Mouse (Mus musculus) layer of hippocampus, adult 11-12 months (tissue): ENCODE measurements at regions not wholly inside any gene's neighbourhood (a gene's known extent, or its start where the extent isn't known, plus 50 kb on each side); places are given as distances from the start of the nearest gene placed in this dataset.
A peak's percentile ranks its signal among the peaks of the same experiment; 100 is the strongest.

Experiments used
- DNase-seq: peaks from one replicate; pipeline ENCODE4 v3.0.0; 2022; ENCODE audit warnings: low spot score

GRCm38 (mm10) chr6:143373686-143374273 lies 206.8 kb downstream of the Etnk1 start:
- DNase-seq: peak; percentile 57

GRCm38 (mm10) chr6:143375951-143376713 lies 209.1 kb downstream of the Etnk1 start:
- no peak for DNase-seq

- DNase-seq: no peak
These were observed 210.1 kb downstream of the Etnk1 start for GRCm38 (mm10) chr6:143377121-143377520.

- no peak for DNase-seq
These were observed 211.1 kb downstream of the Etnk1 start for GRCm38 (mm10) chr6:143378126-143378525.

- DNase-seq: no peak
These were observed 213.5 kb downstream of the Etnk1 start for GRCm38 (mm10) chr6:143380490-143380889.

DNA sequence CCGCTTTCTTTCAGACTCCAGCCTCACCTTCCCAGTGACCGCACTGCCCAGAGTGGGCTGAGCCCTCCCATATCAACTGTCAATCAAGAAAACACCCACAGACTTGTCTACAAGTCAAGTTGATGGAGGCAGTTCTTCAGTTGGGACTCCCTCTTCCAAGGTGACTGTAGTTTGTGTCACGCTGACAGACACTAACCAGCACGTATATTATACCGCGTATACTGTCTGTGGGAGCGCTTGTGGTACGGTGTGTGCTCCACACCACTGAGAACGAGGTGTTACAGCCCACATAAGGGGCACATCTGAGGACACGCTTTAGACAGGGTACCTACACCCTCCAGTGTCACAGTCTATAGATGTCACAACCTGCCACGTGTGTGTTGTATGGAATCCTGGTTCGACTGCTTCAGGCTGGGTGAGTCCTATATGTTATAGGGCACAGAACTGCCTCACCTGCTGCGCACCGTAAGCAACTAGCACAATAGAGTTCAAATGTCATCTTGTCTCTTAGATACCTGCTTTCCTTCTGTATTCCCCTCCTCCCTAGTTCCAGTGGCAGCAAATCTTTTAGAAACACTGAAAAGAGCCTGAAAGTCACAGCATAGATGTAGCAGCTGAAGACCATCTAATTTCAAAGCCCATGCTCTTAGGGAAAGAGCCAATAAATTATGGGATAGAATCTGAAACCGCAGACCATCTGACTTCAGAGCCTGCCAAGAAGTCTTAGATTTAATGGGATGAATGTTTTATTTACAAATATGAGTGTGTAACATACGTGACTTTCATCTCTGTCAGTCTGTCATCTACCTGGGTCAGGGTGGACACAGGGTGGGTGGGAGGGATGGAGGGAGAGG lies 219.8 kb downstream of the Etnk1 start:
- no peak for DNase-seq

DNA sequence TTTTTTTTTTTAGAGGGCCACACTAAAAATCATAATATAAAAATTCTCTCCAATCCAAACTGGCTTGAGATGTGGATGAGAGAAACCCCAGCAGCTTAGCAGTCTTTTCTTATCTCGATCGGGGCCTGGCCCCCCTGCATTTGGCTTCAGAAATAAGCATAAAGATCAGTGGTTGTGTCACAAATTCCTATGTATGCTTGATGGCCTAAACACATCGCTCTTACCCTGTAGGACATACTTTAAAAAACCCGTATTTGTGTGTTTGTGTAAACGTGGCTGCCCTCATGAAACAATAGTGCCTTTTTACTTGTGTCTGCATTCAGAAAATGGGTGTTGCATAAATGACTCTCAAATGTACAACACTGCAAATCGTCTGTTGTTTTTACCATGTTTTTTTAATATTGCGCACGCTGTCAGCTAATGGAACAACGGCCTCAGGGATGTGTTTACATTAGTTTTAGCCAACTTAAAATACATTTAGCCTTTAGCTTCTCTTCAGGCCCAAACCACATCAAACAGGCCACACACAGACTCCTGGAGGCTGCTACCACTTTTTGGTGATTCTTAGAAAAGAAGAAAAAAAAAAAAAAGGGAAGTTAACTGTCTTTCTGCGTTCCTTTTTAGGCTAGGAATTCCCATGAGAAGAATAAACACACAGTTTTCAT lies 226.7 kb downstream of the Etnk1 start:
- DNase-seq: no peak

GRCm38 (mm10) chr6:143394377-143394776 lies 227.4 kb downstream of the Etnk1 start:
- DNase-seq: no peak

DNA sequence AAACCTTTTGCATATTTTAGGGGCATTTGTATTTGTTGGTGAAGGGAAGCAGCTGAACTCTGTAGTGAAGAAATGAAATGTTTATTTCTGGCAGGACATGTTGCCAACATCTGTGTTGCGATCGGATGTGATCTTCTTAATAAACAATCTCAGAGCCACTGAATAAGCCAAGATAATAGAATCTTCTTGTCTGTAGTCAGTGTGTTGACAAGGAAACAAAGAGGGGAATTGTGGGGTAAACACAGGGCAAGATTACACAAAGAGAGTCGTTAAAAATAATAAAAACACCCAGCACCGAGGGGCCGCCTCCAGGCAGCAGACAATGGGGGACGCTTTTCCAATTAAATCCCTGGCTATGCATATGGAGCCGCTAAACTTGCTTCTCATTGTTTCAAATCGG lies 234.4 kb downstream of the Etnk1 start:
- DNase-seq: no peak

DNA sequence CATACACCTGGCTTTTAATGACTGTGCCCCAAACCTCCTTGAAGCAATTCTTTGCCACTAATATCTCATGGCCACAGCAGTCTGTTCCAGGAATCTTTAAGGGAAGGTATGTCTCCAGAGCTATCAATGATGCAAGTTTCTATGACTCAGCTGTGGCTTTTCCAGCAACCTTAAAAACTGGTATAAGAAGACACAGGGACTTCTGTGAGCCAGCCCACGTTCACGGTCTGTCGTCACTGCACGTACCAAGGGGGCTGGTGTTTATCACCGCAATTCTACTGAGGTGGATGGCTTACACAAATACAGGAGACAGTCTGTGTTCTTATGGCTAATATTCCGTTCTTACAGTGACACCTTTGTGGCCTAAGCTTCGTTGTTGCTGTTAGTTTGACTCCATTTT lies 234.9 kb downstream of the Etnk1 start:
- no peak for DNase-seq

DNA sequence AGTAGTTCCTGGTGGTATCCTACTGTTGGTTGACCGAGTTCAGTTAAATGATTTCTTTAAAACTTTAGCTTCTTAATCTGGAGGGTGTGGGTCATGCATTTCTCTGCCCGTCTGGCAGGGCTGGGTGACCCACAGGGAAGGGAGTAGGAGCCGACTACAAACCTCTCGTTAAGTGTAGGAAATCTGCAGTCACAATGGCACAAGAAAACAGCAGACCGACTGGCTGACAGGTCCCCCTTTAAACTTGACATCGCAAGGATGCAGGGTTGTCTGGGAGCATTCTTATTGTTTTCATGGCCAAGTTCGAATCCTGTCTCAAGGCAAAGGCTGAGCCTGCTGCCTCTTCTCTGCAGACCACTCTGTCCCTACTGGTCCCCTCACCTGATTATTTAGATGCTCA lies 235.7 kb downstream of the Etnk1 start:
- no peak for DNase-seq

GRCm38 (mm10) chr6:143404521-143404920 lies 237.5 kb downstream of the Etnk1 start:
- no peak for DNase-seq

DNA sequence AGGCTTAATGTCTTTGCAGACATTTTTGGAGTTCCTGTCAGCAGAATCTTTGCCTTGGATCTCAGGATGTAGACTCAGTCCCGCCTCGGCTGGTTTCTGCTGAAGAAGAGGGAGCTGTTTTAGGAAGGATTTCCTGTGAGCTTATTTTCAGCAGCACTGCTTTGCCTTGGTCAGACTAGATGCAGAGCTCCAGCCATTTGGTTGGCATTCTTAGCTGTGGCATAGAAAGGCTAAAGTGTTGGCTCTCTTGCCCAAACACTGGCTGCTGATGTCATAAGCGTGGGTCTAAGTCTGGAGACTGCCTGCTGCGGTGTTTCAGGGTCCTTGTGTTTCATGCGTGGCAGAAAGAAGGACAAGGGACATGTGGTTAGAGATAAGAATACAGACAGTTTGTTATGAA lies 245.0 kb downstream of the Etnk1 start:
- DNase-seq: no peak

GRCm38 (mm10) chr6:143412721-143413120 lies 245.7 kb downstream of the Etnk1 start:
- no peak for DNase-seq

DNA sequence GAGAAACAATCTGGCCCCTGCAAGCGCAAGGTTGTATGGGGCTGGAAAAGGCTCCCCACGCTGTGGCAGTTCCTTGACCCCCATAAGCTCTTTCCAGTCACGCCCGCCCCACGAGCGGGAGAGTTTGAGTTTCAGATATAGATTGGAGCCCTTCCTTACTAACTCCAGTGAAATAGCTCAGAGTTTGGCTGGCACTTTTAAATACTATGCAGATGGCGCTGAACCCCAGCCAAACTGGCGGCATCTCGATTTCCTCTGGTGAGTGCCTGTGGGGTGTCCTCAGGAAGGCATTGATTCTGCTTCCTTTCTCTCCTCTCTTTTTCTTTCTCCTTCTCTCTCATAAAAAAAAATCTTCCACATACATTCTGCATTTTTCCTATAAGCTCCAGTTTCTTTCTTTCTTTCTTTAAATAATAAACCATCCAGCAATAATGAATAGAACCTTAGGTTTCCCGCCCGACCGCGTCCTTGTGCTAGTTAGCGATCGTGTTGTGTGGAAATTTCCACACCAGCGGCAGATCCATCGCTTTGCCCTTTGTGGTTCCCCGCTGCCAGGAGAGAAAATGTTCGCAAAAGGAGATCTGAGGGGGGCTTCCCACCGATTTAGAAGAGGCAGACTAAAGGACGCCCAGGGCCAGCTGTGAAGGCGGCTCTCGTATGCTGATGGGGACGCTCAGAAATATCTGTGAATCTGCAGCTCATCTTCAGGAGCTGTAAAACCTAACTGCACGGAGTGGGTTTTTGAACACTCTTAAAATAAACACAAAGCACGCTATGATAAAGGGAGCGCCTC lies 247.8 kb downstream of the Etnk1 start:
- peak; percentile 84 for DNase-seq

DNA sequence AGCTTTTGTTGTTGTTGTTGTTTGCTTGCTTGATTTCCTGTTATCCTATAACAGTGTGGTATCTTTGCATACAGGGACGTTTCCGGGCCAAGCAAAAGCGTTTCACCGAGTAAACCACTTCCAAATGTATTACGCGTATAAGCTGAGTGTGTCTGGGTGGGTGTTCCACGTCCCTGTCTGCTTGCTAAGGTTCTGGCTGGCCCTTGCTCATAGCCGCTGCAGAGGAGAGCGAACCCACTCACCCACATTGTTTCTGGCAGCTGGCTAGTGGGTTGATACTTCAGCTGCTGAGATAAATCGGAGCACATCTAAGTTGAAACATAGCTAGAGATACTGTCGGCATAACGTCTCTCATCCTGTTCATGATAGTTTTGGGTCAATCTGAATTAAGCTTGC lies 248.4 kb downstream of the Etnk1 start:
- no peak for DNase-seq

DNA sequence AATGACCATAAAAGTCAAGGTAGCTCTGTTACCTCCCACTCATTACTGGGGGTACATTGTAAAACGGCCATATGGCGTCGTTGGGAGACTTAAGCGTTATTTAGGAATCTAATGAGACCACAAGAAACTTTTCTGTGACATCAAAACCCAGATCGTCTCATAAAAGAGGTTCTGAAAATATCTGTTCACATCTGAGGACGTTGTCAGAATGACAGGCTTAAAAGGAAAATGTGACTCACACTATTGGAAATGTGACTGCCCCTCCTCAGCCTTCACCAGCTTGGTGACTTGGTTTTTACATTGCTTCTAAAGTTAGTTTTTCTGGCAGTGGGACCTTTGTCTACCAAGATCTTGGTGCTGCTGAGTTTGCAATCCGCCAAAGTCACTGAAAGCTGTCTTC lies 252.9 kb downstream of the Etnk1 start:
- no peak for DNase-seq

DNA sequence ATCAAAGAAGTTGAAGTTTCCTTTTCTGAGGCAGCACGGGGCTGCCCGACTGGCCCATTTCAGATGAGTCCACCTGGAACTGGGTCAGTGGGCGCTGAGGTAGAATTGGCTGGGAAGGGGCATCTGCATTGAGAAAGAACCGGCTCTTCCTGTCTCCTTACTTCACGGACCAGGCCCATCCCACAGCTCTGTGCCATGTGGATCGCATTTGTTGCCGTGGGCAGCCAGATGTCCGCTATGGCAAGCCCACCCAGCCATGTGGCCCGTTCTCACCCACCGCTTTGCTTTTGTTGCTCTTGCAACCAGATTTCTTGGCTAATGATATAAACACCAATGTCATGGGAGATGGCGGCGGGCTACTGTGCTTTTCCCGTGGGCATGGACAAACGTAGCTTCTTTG lies 256.0 kb downstream of the Etnk1 start:
- DNase-seq: no peak

- no peak for DNase-seq
These were observed 258.3 kb downstream of the Etnk1 start for GRCm38 (mm10) chr6:143425182-143425829.

DNA sequence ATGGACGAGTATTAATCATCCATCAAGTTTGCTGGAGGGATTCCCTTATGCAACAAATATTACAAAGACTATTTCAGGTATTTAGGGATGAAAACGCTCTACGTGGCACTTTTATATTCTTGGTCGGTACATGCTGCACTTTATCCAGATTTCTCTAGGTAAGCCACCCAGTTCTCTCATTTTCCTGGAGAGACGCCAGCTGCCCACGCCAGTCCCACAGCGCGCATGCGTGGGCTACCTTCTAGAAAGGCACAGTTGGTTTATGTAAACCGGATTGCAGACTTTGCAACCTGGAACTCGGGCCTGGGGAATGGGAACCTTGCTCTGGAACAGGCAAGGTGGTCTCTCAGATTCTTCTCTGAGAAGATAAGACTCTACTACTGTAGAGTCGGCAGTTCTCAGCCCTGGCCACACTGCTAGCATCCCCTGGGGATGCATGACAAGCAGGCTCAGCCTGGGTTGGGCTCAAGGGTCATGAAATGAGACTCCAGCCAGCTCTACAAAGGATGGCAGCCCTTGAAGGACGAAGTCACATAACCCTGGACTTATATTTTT lies 265.0 kb downstream of the Etnk1 start:
- DNase-seq: peak; percentile 77
